Mouse (Mus musculus): ENCODE measurements around the gene Lrfn3.

The Lrfn3 gene

DNA sequence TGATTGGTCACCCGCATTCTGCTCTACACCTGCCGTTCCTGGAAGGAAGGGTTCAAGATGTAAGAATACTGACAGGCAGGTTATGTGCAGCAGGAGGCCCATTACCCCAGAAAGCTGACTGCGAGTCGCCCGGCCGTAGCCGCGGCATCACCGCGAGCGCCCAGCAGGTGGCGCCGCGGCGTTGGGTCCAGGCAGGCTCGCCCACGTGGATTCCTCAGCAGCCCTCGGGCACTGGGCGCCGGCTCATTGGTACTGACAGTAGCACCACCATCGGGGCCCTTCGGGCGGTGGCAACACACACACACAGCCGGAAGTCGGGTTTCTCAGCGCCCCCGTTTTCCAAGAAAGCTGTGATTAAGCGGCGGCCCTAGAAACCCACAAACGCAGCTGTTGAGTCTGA, 14.7 kb downstream of the Lrfn3 start:
- in situ Hi-C loops (cut with MboI; ENCODE audit: unreplicated experiment in 2 of 2), result loop anchor here (10.0 to 25.0 kb wide), 3 partner anchors 127 to 267 kb away; partner anchors contain the start of gene Upk1a (in 2 of the 2)

- in situ Hi-C loops (cut with MboI; ENCODE audit: unreplicated experiment in 2 of 2), result loop anchor here (10.0 to 25.0 kb wide), 3 partner anchors 128 to 268 kb away; partner anchors contain the start of gene Upk1a (in 2 of the 2)
Observed at GRCm38 (mm10) chr7:30346635-30347379, 15.8 kb downstream of the Lrfn3 start.

DNA sequence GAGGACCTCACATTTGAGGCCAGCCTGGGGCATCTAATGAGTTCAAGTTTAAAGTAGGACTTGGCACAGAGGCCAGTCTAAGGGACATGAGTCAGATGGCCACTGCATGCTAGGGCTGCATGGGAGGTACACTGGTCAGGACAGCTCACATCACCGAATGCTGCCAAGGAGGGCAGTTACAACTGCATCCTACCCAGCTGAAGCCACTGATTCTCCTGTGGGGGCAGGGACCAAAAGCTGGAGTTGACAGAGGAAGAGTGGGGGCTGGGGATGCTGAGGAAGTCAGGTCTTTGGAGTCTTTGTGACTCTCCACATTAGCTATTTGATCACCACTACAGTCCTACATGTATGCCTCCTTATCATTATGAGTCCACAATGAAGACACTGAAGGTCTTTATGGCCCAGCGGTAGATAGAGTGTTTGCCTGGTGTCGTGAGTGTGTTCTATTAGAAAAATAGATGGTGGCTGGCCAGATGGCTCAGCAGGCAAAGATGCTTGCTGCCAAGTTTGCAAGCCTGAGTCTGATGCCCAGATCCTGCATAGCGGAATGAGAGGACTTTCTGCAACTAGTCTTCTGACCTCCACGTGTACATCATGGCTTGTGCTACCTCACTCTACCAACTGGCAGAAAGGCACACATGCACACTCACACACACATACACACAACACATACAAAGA, 23.0 kb downstream of the Lrfn3 start:
- in situ Hi-C loops (cut with MboI; ENCODE audit: unreplicated experiment in 2 of 2), result loop anchor here (5.0 to 25.0 kb wide), 4 partner anchors 43 to 275 kb away; partner anchors contain the start of gene Upk1a (in 2 of the 2)

DNA sequence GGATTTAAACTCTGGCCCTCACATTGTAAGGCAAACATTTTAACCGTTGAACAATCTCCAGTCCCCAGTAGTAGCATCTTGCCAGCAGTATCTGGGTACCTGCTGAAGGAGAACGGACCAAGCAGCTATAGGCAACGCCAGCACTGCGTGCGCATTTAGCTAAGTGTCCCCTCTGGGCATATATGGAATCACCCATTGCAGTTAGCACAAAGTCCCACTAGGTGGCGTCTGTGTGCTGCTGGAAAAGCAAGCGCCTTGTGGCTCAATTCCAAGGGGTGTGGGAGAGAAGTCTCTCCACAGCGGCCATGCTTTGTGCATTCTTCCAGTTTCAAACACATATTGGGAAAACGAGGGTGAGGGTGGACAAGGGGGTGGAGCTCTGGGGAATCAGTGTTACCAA, 26.2 kb downstream of the Lrfn3 start:
- in situ Hi-C loops (cut with MboI; ENCODE audit: unreplicated experiment in 2 of 2), result loop anchor here in 1 of 2 experiments (5.0 to 25.0 kb wide), 2 partner anchors 46 to 276 kb away; partner anchors contain the start of gene Upk1a

- in situ Hi-C loops (cut with MboI; ENCODE audit: unreplicated experiment in 2 of 2), result loop anchor here in 1 of 2 experiments (5.0 to 25.0 kb wide), 2 partner anchors 47 to 277 kb away; partner anchors contain the start of gene Upk1a
Observed at GRCm38 (mm10) chr7:30335688-30336087, 26.9 kb downstream of the Lrfn3 start.

GRCm38 (mm10) chr7:30334563-30334962, 28.0 kb downstream of the Lrfn3 start:
- in situ Hi-C loops (cut with MboI; ENCODE audit: unreplicated experiment in 2 of 2), result loop anchor here in 1 of 2 experiments (25.0 kb wide), 1 partner anchor 278 kb away; the partner anchor contains the start of gene Upk1a

DNA sequence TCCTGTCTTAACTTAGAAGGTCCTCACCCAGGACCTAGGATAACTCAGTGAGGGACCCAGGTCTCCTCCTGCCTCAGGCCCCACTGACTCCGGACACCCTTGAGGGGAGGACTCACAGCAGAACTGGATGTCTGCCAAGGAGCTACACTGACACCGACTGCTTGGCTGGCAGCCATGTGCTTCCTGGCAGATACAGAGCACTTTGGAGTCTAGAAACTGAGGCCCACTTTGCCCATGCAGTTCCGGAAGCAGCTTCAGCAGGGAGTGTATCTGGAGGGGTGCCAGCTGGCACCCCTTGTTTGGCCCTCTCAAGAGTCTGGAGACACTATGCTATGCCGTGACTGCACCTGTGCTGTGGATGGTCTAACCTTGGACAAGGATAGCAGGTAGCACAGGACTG, 29.1 kb downstream of the Lrfn3 start:
- in situ Hi-C loops (cut with MboI; ENCODE audit: unreplicated experiment in 2 of 2), result loop anchor here in 1 of 2 experiments (25.0 kb wide), 1 partner anchor 279 kb away; the partner anchor contains the start of gene Upk1a

GRCm38 (mm10) chr7:30332622-30333259, 29.8 kb downstream of the Lrfn3 start:
- in situ Hi-C loops (cut with MboI; ENCODE audit: unreplicated experiment in 2 of 2), result loop anchor here in 1 of 2 experiments (25.0 kb wide), 1 partner anchor 280 kb away; the partner anchor contains the start of gene Upk1a

DNA sequence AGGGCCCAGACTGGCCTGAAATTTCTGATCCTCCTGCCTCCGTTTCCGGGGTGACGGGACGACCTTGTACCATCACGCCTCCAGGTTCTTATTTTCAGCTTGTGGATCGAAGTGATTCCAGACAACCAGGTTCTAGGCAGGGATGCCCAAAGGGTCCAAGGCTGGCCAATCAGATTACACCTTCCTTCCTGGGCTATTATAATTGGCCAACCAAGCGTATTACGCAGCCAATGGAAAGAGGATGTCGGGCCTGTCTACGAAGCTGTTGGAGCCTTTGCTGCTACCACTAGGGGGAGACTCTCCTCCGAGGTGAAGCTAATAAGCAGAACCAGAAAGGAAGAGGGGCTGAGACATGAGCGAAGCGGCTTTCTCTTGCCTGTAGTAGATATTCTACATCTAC, 30.7 kb downstream of the Lrfn3 start:
- in situ Hi-C loops (cut with MboI; ENCODE audit: unreplicated experiment in 2 of 2), result loop anchor here in 1 of 2 experiments (25.0 kb wide), 1 partner anchor 280 kb away; the partner anchor contains the start of gene Upk1a

DNA sequence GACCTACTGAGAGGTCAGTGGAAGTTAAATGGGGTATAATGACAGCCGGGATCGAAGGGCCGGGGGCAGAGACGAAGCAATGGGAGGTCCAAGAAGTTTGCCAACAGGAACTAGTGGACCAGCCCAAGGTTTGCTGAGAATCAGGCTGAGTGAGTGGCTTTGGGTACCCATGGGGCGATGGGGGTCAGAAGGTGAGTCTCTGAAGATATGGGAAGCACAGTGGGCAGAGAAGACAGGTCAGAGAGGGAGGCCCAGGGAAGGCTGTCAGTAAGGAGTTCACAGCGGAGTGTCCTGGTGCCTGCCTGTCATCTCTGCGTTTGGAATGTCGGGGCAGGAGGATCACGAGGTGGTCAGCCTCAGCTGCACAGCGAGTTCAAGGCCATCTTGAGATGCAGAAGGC, 34.2 kb downstream of the Lrfn3 start:
- in situ Hi-C loops (cut with MboI; ENCODE audit: unreplicated experiment in 2 of 2), result loop anchor here in 1 of 2 experiments (25.0 kb wide), 1 partner anchor 284 kb away; the partner anchor contains the start of gene Upk1a

DNA sequence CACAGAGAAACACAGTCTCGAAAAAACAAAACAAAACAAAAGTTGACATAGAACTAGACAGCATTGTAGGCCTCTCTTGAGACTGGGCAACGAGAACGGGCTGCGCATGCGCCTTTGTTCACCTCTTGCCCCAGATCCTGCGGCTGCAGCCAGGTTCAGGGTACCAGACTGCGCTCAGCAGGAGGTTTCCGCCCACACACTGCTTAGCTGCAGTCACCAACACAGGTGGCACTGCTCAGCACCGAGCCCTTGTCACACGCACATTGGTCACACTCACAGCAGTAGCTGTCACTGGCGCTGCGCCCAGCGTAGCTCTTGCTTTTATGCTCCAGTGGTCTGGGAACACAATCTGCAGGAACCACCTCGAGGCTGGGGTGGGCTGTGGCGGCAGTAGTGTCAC, 35.4 kb downstream of the Lrfn3 start:
- in situ Hi-C loops (cut with MboI; ENCODE audit: unreplicated experiment in 2 of 2), result loop anchor here in 1 of 2 experiments (25.0 kb wide), 1 partner anchor 285 kb away; the partner anchor contains the start of gene Upk1a

DNA sequence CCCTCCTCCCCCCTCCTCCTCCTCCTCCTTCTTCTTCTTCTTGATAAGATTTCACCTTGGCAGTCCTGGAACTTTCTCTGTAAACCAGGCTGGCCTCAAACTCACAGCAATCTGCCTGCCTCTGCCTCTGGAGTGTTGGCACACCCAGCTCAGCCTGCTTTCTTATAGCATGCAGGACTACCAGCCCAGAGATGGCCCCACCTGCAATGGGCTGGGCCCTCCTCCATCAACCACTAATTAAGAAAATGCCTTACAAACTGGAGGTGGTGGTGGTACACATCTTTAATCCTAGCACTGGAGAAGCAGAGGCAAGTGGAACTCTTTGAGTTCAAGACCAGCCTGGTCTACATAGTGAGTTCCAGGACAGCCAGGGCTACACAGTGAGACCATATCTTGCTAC, 36.1 kb downstream of the Lrfn3 start:
- in situ Hi-C loops (cut with MboI; ENCODE audit: unreplicated experiment in 2 of 2), result loop anchor here in 1 of 2 experiments (25.0 kb wide), 1 partner anchor 286 kb away; the partner anchor contains the start of gene Upk1a

DNA sequence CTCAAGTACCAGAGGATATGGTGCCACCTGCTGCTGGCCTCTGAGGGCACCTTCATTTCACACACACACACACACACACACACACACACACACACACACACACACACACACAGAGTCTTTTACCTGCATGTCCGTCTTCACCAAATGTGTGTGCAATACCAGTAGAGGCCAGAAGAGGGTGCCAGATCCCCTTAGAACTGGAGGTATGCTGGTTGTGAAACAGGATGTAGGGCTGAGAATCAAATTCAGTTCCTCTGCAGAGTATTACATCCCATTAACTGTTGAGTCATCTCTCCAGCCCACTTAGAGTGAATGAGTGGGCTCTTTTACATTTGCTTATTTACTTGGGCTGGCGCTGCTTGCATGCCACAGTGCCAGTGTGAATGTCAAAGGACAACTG, 37.2 kb downstream of the Lrfn3 start:
- in situ Hi-C loops (cut with MboI; ENCODE audit: unreplicated experiment in 2 of 2), result loop anchor here in 1 of 2 experiments (25.0 kb wide), 1 partner anchor 287 kb away; the partner anchor contains the start of gene Upk1a

- in situ Hi-C loops (cut with MboI; ENCODE audit: unreplicated experiment in 2 of 2), result no loop called here
Observed at GRCm38 (mm10) chr7:30324300-30324944, 38.1 kb downstream of the Lrfn3 start.

DNA sequence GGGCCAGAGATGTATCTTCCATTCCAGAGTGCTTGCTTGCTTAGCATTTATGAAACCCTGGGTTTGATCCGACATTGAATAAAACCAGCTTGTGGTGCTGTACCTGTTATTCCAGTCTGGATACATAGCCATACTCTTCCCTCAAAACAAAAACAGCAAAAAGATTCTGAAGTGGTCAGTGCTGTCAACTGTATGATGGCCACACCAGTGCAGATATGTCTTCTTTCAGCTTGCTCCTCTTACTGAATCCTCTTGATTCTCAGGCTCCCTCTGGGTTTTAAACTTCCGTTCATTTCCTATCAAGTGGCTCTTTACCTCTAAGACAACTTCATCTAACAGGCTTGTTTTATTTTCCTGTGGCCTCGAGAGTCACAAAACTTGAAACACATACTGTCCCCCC, 38.8 kb downstream of the Lrfn3 start, which contains the start of gene Sdhaf1:
Sdhaf1 (minus strand) TSS at position 101 of the 400 bp plus-strand sequence.
- in situ Hi-C loops (cut with MboI; ENCODE audit: unreplicated experiment in 2 of 2), result no loop called here

DNA sequence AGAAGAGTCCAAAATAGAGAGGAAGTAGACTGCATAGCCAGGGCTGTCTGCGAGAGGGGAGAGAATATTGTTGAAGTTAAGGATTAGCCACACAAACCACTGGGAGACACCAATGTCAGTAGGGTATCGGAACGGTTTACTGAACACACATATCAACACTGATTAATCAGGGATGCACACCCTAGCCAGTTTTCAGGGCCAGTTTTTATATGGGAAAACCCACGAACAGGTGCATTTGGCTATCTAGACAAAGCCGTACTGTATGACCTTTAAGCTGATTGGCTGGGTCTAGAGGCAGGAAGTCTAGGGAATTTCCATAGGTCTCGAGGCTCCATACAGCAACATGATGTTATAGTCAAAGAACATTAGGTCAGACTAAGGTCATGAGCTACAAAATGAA, 39.7 kb downstream of the Lrfn3 start:
- in situ Hi-C loops (cut with MboI; ENCODE audit: unreplicated experiment in 2 of 2), result no loop called here

DNA sequence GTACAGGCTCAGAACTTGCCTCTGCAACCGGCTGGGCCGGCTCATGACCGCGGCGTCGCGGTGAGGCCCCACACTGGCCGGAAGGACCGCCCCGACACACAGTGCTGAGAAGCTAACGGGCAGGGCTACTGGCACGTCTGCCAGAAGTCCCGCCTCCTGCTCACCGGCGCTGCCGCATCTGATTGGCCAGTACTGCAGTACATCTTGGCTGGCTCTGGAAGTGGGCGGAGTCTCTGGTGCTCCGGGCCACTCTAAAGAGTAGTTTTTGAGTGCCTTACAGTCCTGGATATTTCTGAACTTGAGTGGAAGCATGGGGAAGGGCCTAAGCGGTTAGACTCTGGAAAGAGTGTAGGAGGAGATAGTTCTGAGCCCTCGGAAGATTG, 40.3 kb downstream of the Lrfn3 start:
- in situ Hi-C loops (cut with MboI; ENCODE audit: unreplicated experiment in 2 of 2), result no loop called here

- in situ Hi-C loops (cut with MboI; ENCODE audit: unreplicated experiment in 2 of 2), result no loop called here
Observed at GRCm38 (mm10) chr7:30321539-30322284, 40.9 kb downstream of the Lrfn3 start, which contains the start of gene E130208F15Rik. E130208F15Rik (plus strand) TSS chr7:30321740.

DNA sequence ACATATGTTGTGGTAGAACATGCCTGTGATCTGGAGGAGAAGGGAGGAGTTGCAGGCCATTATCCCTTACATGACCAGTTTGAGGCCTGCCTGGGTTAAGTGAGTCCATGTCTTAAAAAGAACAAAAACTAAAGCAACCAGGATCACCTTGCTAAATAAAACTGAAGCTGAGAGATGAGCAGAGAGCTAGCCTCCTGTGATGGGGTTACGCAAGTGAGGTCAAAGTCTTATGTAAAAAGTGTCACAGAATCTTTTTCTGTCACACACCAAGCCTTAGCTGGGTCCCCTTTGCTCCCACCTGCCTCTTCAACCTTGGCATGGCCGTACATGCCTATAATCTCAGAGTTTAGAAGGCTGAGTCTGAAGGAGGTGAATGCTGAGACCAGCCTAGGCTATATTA, 41.6 kb downstream of the Lrfn3 start:
- in situ Hi-C loops (cut with MboI; ENCODE audit: unreplicated experiment in 2 of 2), result no loop called here

Measured in v-Abl transformed pro-B cells (cell line).